Mouse (Mus musculus) spleen, adult 12 weeks (tissue): ENCODE measurements around the gene Scgb2b19.
"Not testable (repeated sequence)": the region's sequence is repeated elsewhere in the genome, so short reads cannot be mapped to it uniquely, and the experiment has no call there.

ENCODE experiments used
- DNase-seq: peaks from one replicate; pipeline ENCODE4 v3.0.0; 2022; ENCODE audit warnings: low spot score

Scgb2b19 gene

GRCm38 (mm10) chr7:33280238-33280637 lies at the start of gene Scgb2b19:
Scgb2b19 (minus strand) TSS chr7:33280338.
- DNase-seq: not testable (repeated sequence)

GRCm38 (mm10) chr7:33286991-33287390 lies 6.9 kb upstream of the Scgb2b19 start, which contains the start of gene Scgb1b19:
Scgb1b19 (plus strand) TSS chr7:33287291.
- not testable (repeated sequence) for DNase-seq
